Mouse (Mus musculus): ENCODE data around the gene Ugt8a. TPM values are rescaled to one million over a fixed set of nuclear protein-coding genes. Genes with fewer than 3 reads are reported as not detected.

The Ugt8a gene
- polyA plus RNA-seq, 1 experiment from 2014 or later = 2.9 TPM

- H3K4me3 ChIP-seq (replicated peaks; ENCODE audit: low read length) = no peak overlapping the region
- H3K9ac ChIP-seq (replicated peaks; ENCODE audit: low read depth, low read length) = no peak overlapping the region
- no peak for ATAC-seq
- no peaks in the 10 kb centered on the region for H3K36me3 ChIP-seq (ENCODE audit: control insufficient read depth, insufficient read depth)
- H3K27me3 ChIP-seq (replicated peaks; ENCODE audit: control insufficient read depth, insufficient read depth, low read length) = no peaks in the 10 kb centered on the region
- H3K4me2 ChIP-seq (ENCODE audit: low read length) = no peak overlapping the region
- H3K4me1 ChIP-seq (replicated peaks; ENCODE audit: control insufficient read depth, insufficient read depth, low read length) = no peaks in the 10 kb centered on the region
- no peaks in the 10 kb centered on the region for H3K9me3 ChIP-seq (ENCODE audit: control insufficient read depth, low read length)
- 65% methylated on average over 2 of the region's 2 CpGs for WGBS
- no peak overlapping the region for H3K27ac ChIP-seq (ENCODE audit: low read length)
These were observed 54.0 kb downstream of the Ugt8a start for GRCm38 (mm10) chr3:125884423-125884822.

GRCm38 (mm10) chr3:125883009-125883408, 55.4 kb downstream of the Ugt8a start:
- H3K4me2 ChIP-seq (ENCODE audit: low read length) = no peak overlapping the region
- no peak overlapping the region for H3K4me3 ChIP-seq (replicated peaks; ENCODE audit: low read length)
- H3K4me1 ChIP-seq (replicated peaks; ENCODE audit: control insufficient read depth, insufficient read depth, low read length) = no peaks in the 10 kb centered on the region
- no peaks in the 10 kb centered on the region for H3K27me3 ChIP-seq (replicated peaks; ENCODE audit: control insufficient read depth, insufficient read depth, low read length)
- no peaks in the 10 kb centered on the region for H3K9me3 ChIP-seq (ENCODE audit: control insufficient read depth, low read length)
- no peaks in the 10 kb centered on the region for H3K36me3 ChIP-seq (ENCODE audit: control insufficient read depth, insufficient read depth)
- no peak overlapping the region for H3K9ac ChIP-seq (replicated peaks; ENCODE audit: low read depth, low read length)
- no peak for ATAC-seq
- no peak overlapping the region for H3K27ac ChIP-seq (ENCODE audit: low read length)

- Histone ChIP-seq H3K4me3 (replicated peaks; ENCODE audit: low read length) (no peak overlapping the region), H3K4me2 (ENCODE audit: low read length) (no peak overlapping the region), H3K27ac (ENCODE audit: low read length) (no peak overlapping the region), H3K9me3 (ENCODE audit: control insufficient read depth, low read length) (no peaks in the 10 kb centered on the region), H3K4me1 (replicated peaks; ENCODE audit: control insufficient read depth, insufficient read depth, low read length) (no peaks in the 10 kb centered on the region), H3K9ac (replicated peaks; ENCODE audit: low read depth, low read length) (no peak overlapping the region), H3K27me3 (replicated peaks; ENCODE audit: control insufficient read depth, insufficient read depth, low read length) (no peaks in the 10 kb centered on the region), H3K36me3 (ENCODE audit: control insufficient read depth, insufficient read depth) (no peaks in the 10 kb centered on the region)
- ATAC-seq = 0 out of 2 replicates have a peak, but pooled peaks have one; percentile 50
These were observed 56.6 kb downstream of the Ugt8a start for GRCm38 (mm10) chr3:125881835-125882234.

- no peaks in the 10 kb centered on the region for H3K9me3 ChIP-seq (ENCODE audit: control insufficient read depth, low read length)
- H3K4me3 ChIP-seq (replicated peaks; ENCODE audit: low read length) = no peak overlapping the region
- H3K27ac ChIP-seq (ENCODE audit: low read length) = no peak overlapping the region
- H3K36me3 ChIP-seq (ENCODE audit: control insufficient read depth, insufficient read depth) = no peaks in the 10 kb centered on the region
- no peaks in the 10 kb centered on the region for H3K4me1 ChIP-seq (replicated peaks; ENCODE audit: control insufficient read depth, insufficient read depth, low read length)
- H3K4me2 ChIP-seq (ENCODE audit: low read length) = no peak overlapping the region
- WGBS = 63% methylated on average over 4 of the region's 4 CpGs
- ATAC-seq = 0 out of 2 replicates have a peak, but pooled peaks have one; percentile 43
- no peak overlapping the region for H3K9ac ChIP-seq (replicated peaks; ENCODE audit: low read depth, low read length)
- no peaks in the 10 kb centered on the region for H3K27me3 ChIP-seq (replicated peaks; ENCODE audit: control insufficient read depth, insufficient read depth, low read length)
These were observed 64.0 kb downstream of the Ugt8a start for GRCm38 (mm10) chr3:125874371-125874770.

- no peaks in the 10 kb centered on the region for H3K27me3 ChIP-seq (replicated peaks; ENCODE audit: control insufficient read depth, insufficient read depth, low read length)
- H3K9me3 ChIP-seq (ENCODE audit: control insufficient read depth, low read length) = no peaks in the 10 kb centered on the region
- no peak overlapping the region for H3K27ac ChIP-seq (ENCODE audit: low read length)
- WGBS = 95% methylated on average over 4 of the region's 4 CpGs
- no peak overlapping the region for H3K4me2 ChIP-seq (ENCODE audit: low read length)
- no peaks in the 10 kb centered on the region for H3K4me1 ChIP-seq (replicated peaks; ENCODE audit: control insufficient read depth, insufficient read depth, low read length)
- ATAC-seq = no peak
- no peaks in the 10 kb centered on the region for H3K36me3 ChIP-seq (ENCODE audit: control insufficient read depth, insufficient read depth)
- H3K9ac ChIP-seq (replicated peaks; ENCODE audit: low read depth, low read length) = no peak overlapping the region
- H3K4me3 ChIP-seq (replicated peaks; ENCODE audit: low read length) = no peak overlapping the region
These were observed 68.5 kb downstream of the Ugt8a start for GRCm38 (mm10) chr3:125869873-125870272.

- H3K9me3 ChIP-seq (ENCODE audit: control insufficient read depth, low read length) = no peaks in the 10 kb centered on the region
- WGBS = 53% methylated on average over 3 of the region's 3 CpGs
- no peak for ATAC-seq
These were observed 76.8 kb downstream of the Ugt8a start for GRCm38 (mm10) chr3:125861601-125862000.

GRCm38 (mm10) chr3:125849163-125849872, 89.1 kb downstream of the Ugt8a start:
- ATAC-seq = peak; percentile 80
- WGBS = 26% methylated on average over 6 of the region's 6 CpGs
- no peak overlapping the region for H3K4me2 ChIP-seq (ENCODE audit: low read length)
- H3K4me1 ChIP-seq (replicated peaks; ENCODE audit: control insufficient read depth, insufficient read depth, low read length) = no peaks in the 10 kb centered on the region
- H3K4me3 ChIP-seq (replicated peaks; ENCODE audit: low read length) = no peak overlapping the region
- no peak overlapping the region for H3K9ac ChIP-seq (replicated peaks; ENCODE audit: low read depth, low read length)
- H3K36me3 ChIP-seq (ENCODE audit: control insufficient read depth, insufficient read depth) = no peaks in the 10 kb centered on the region
- H3K27me3 ChIP-seq (replicated peaks; ENCODE audit: control insufficient read depth, insufficient read depth, low read length) = no peaks in the 10 kb centered on the region
- H3K9me3 ChIP-seq (ENCODE audit: control insufficient read depth, low read length) = no peaks in the 10 kb centered on the region
- no peak overlapping the region for H3K27ac ChIP-seq (ENCODE audit: low read length)

More at GRCm38 (mm10) chr3:125861601-125862000, 76.8 kb downstream of the Ugt8a start:
- Histone ChIP-seq H3K9ac (replicated peaks; ENCODE audit: low read depth, low read length) (no peak overlapping the region), H3K4me1 (replicated peaks; ENCODE audit: control insufficient read depth, insufficient read depth, low read length) (no peaks in the 10 kb centered on the region), H3K4me2 (ENCODE audit: low read length) (no peak overlapping the region), H3K4me3 (replicated peaks; ENCODE audit: low read length) (no peak overlapping the region), H3K27me3 (replicated peaks; ENCODE audit: control insufficient read depth, insufficient read depth, low read length) (no peaks in the 10 kb centered on the region), H3K36me3 (ENCODE audit: control insufficient read depth, insufficient read depth) (no peaks in the 10 kb centered on the region), H3K27ac (ENCODE audit: low read length) (no peak overlapping the region)

GRCm38 (mm10) chr3:125828051-125828450, 110.4 kb downstream of the Ugt8a start:
- H3K27ac ChIP-seq (ENCODE audit: low read length) = no peak overlapping the region
- H3K9ac ChIP-seq (replicated peaks; ENCODE audit: low read depth, low read length) = no peak overlapping the region
- no peaks in the 10 kb centered on the region for H3K36me3 ChIP-seq (ENCODE audit: control insufficient read depth, insufficient read depth)
- no peak overlapping the region for H3K4me2 ChIP-seq (ENCODE audit: low read length)
- no peaks in the 10 kb centered on the region for H3K9me3 ChIP-seq (ENCODE audit: control insufficient read depth, low read length)
- H3K27me3 ChIP-seq (replicated peaks; ENCODE audit: control insufficient read depth, insufficient read depth, low read length) = no peaks in the 10 kb centered on the region
- ATAC-seq = no peak
- WGBS = 68% methylated on average over 4 of the region's 4 CpGs
- H3K4me1 ChIP-seq (replicated peaks; ENCODE audit: control insufficient read depth, insufficient read depth, low read length) = no peaks in the 10 kb centered on the region
- no peak overlapping the region for H3K4me3 ChIP-seq (replicated peaks; ENCODE audit: low read length)

GRCm38 (mm10) chr3:125827256-125827655, 111.2 kb downstream of the Ugt8a start:
- ATAC-seq = no peak
- Histone ChIP-seq H3K27ac (ENCODE audit: low read length) (no peak overlapping the region), H3K9ac (replicated peaks; ENCODE audit: low read depth, low read length) (no peak overlapping the region), H3K4me1 (replicated peaks; ENCODE audit: control insufficient read depth, insufficient read depth, low read length) (no peaks in the 10 kb centered on the region), H3K36me3 (ENCODE audit: control insufficient read depth, insufficient read depth) (no peaks in the 10 kb centered on the region), H3K4me3 (replicated peaks; ENCODE audit: low read length) (no peak overlapping the region), H3K27me3 (replicated peaks; ENCODE audit: control insufficient read depth, insufficient read depth, low read length) (no peaks in the 10 kb centered on the region), H3K4me2 (ENCODE audit: low read length) (no peak overlapping the region), H3K9me3 (ENCODE audit: control insufficient read depth, low read length) (no peaks in the 10 kb centered on the region)
- 77% methylated on average over 4 of the region's 4 CpGs for WGBS

GRCm38 (mm10) chr3:125819741-125820140, 118.7 kb downstream of the Ugt8a start:
- no peak for ATAC-seq
- H3K9me3 ChIP-seq (ENCODE audit: control insufficient read depth, low read length) = no peaks in the 10 kb centered on the region
- H3K27me3 ChIP-seq (replicated peaks; ENCODE audit: control insufficient read depth, insufficient read depth, low read length) = no peaks in the 10 kb centered on the region
- H3K27ac ChIP-seq (ENCODE audit: low read length) = no peak overlapping the region
- H3K4me2 ChIP-seq (ENCODE audit: low read length) = no peak overlapping the region
- H3K4me3 ChIP-seq (replicated peaks; ENCODE audit: low read length) = no peak overlapping the region
- no peaks in the 10 kb centered on the region for H3K4me1 ChIP-seq (replicated peaks; ENCODE audit: control insufficient read depth, insufficient read depth, low read length)
- no peaks in the 10 kb centered on the region for H3K36me3 ChIP-seq (ENCODE audit: control insufficient read depth, insufficient read depth)
- H3K9ac ChIP-seq (replicated peaks; ENCODE audit: low read depth, low read length) = no peak overlapping the region
